Mouse (Mus musculus) lung, postnatal 0 days (tissue): ENCODE measurements around the gene Gtpbp10.

ENCODE experiments used
- CTCF ChIP-seq: IDR thresholded peaks from 2 replicates; pipeline ENCODE4 v1.5.1; 2016; ENCODE audit warnings: antibody characterized with exemption, mild to moderate bottlenecking
- EP300 ChIP-seq: IDR thresholded peaks from 2 replicates; pipeline ENCODE4 v1.6.1; 2016; ENCODE audit warnings: antibody characterized with exemption, mild to moderate bottlenecking, control low read depth

GRCm38 (mm10) chr5:5501583-5501982 lies 57.8 kb downstream of the Gtpbp10 start:
- TF ChIP-seq EP300 (no peak), CTCF (no peak)
